Mouse (Mus musculus) liver, embryonic 16.5 days (tissue): ENCODE results near the gene Ikbke. TPM values are rescaled to one million over a fixed set of nuclear protein-coding genes. Genes with fewer than 3 reads are reported as not detected.
"Not testable (repeated sequence)": the region's sequence is repeated elsewhere in the genome, so short reads cannot be mapped to it uniquely, and the experiment has no call there.

Source experiments
- ATAC-seq: fragments of 200-750 bp; cut with Nextera tagmentation; 2 replicates; pipeline ENCODE4 v1.8.0; 2017; ENCODE audit warnings: low read depth, mild to moderate bottlenecking, moderate number of reproducible peaks, moderate library complexity
- H3K27ac ChIP-seq: fragments of 300-500 bp; sonication (generic); 2 replicates; pipeline ENCODE4 v1.5.1; 2014; ENCODE audit warnings: mild to moderate bottlenecking, low read length
- H3K27me3 ChIP-seq: fragments of 300-500 bp; sonication (generic); 2 replicates; pipeline ENCODE4 v1.6.1; 2014; ENCODE audit warnings: low read depth, low read length, mixed read lengths; ENCODE audit not compliant: control insufficient read depth, insufficient read depth
- H3K36me3 ChIP-seq: fragments of 300-500 bp; sonication (generic); 2 replicates; pipeline ENCODE4 v1.6.1; 2014; ENCODE audit warnings: mild to moderate bottlenecking; ENCODE audit not compliant: control insufficient read depth, insufficient read depth
- H3K4me1 ChIP-seq: fragments of 300-500 bp; sonication (generic); 2 replicates; pipeline ENCODE4 v1.6.1; 2014; ENCODE audit warnings: low read depth, low read length, mixed read lengths; ENCODE audit not compliant: control insufficient read depth
- H3K4me2 ChIP-seq: fragments of 300-500 bp; sonication (generic); 2 replicates; pipeline ENCODE4 v1.6.1; 2014; ENCODE audit warnings: low read depth, low read length, mixed read lengths
- H3K4me3 ChIP-seq: fragments of 300-500 bp; sonication (generic); 2 replicates; pipeline ENCODE4 v1.5.1; 2014; ENCODE audit warnings: low read depth, mild to moderate bottlenecking, low read length
- H3K9ac ChIP-seq: fragments of 300-500 bp; sonication (generic); 2 replicates; pipeline ENCODE4 v1.6.1; 2014; ENCODE audit warnings: low read depth, low read length
- H3K9me3 ChIP-seq: fragments of 300-500 bp; sonication (generic); replicated peaks from 2 replicates; pipeline ENCODE4 v1.6.1; 2016; ENCODE audit warnings: low read length; ENCODE audit not compliant: control insufficient read depth
- WGBS: fragments of 180-500 bp; shearing (Covaris S2); extraction: QIAGEN DNeasy Blood & Tissue Kit; methylation state at CpG from one replicate; pipeline ENCODE4 v1.1.7; 2014; ENCODE audit not compliant: insufficient replicate concordance; 5-methylcytosine and 5-hydroxymethylcytosine counted together
- polyA plus RNA-seq: library from polyadenylated mRNA; unstranded; fragments of >200 nt; fragmentation: Nextera tagmentation; extraction: Ambion mirVana; gene quantifications from 2 replicates; pipeline ENCODE4 v1.2.1, GENCODE M21; 2015

Ikbke gene
- polyA plus RNA-seq: 9.2 and 10.2 TPM in 2 replicates

DNA sequence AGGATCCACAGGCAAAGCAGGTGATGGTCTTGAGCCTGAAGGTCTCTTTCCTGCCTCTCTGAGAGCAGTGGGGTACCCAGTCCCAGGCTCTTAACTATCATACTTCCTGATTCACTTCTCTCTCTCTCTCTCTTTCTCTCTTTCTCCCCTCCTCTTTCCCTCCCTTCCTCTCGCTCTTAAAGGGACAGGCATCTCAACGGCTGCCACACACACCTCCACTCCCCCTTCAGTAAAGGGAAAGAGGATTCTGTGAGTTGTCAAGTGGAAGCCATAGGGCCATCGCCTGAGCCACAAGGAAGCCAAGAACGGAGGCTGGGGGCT is at the start of gene Ikbke:
TSS of gene Ikbke (minus strand) at position 151 of the 321 bp plus-strand sequence.
- Histone ChIP-seq H3K9me3 (no peaks in the 10 kb centered on the region), H3K4me1 (peaks cover 13% of the 10 kb centered on the region), H3K27me3 (no peaks in the 10 kb centered on the region), H3K4me3 (peak within 1 kb of the TSS; percentile 46), H3K9ac (peak within 1 kb of the TSS; percentile 16; the same call in 1 of the 2 replicates), H3K36me3 (no peaks in the 10 kb centered on the region), H3K4me2 (peak within 1 kb of the TSS; percentile 39), H3K27ac (peak within 1 kb of the TSS; percentile 17; the same call in 1 of the 2 replicates)
- 17% methylated on average over 4 of the region's 4 CpGs for WGBS
- no peak for ATAC-seq

DNA sequence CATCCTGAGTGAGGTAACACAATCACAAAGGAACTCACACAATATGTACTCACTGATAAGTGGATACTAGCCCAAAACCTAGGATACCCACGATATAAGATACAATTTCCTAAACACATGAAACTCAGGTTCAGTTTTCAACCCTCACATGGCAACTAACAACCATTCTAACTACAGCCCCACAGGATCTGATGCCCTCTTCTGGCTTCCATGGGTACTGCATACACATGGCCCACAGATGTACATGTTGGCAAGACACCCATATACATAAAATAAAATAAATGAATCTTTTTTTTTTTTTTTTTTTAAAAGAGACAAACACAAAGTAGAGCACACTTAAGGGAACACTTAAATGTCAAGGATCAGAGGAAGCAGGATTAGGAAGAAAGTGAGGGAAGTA is 49.7 kb upstream of the Ikbke start:
- not testable (repeated sequence) for H3K27ac ChIP-seq, H3K4me2 ChIP-seq, ATAC-seq, H3K4me3 ChIP-seq, H3K4me1 ChIP-seq, H3K36me3 ChIP-seq, H3K9ac ChIP-seq, H3K27me3 ChIP-seq, H3K9me3 ChIP-seq
- 74% methylated on average over 1 of the region's 1 CpGs for WGBS

DNA sequence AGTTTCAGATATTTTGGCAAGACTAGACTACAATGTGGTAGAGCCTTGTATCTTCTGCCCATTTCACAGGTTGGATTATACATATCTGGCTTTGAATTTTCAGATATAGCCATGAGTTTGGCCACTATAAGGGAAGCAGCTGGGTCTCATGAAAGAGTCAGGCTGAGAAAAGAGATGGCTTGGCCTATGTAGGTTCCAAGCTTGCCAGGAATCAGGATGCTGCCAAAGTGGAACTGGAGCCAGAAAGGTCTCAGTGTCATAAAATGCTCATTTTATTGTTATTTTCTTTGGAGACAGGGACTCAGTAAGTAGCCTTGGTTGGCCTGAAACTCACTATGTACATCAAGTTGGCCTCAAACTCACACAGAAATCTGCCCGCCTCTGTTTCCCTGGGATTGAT is 47.8 kb upstream of the Ikbke start:
- no peak overlapping the region for H3K27ac ChIP-seq
- no peak overlapping the region for H3K9ac ChIP-seq
- no peak overlapping the region for H3K4me3 ChIP-seq
- no peak overlapping the region for H3K4me2 ChIP-seq
- 70% methylated on average over 1 of the region's 1 CpGs for WGBS
- no peaks in the 10 kb centered on the region for H3K36me3 ChIP-seq
- H3K4me1 ChIP-seq: no peaks in the 10 kb centered on the region
- H3K9me3 ChIP-seq: no peaks in the 10 kb centered on the region
- no peaks in the 10 kb centered on the region for H3K27me3 ChIP-seq
- no peak for ATAC-seq

DNA sequence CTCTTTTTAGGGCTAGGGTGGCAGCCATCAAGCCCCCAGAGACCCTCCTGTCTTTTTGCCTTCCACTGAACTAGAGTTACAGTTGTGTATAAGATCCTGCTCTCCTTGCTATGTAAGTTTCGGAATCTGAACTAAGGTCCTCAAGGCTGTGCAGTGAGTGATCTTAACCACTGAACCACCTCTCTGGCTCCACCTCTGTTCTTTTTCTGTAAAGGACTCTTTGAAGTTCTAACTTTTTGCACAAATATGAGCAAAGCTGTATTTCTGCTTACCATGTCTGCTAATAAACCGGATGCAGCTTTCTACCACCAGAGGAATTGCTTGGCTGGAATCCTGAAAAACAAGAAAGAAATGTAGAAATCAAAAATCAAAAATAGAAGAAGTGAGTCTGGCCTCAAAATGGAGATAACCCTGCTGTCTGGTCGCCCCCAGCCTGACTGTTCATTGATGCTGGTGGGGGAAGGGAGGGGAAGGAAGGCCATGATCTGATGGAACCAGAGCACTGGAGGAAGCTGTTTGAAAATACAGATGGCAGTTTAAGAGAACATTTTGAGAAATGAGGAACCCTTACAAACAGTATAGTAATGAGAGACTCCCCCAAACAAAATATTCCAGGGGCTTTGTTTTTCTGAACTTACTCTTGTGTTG is 45.5 kb upstream of the Ikbke start:
- no peak overlapping the region for H3K27ac ChIP-seq
- whole genome bisulfite sequencing: 62% methylated on average over 3 of the region's 3 CpGs
- no peak overlapping the region for H3K4me2 ChIP-seq
- H3K36me3 ChIP-seq: no peaks in the 10 kb centered on the region
- ATAC-seq: no peak
- H3K4me1 ChIP-seq: no peaks in the 10 kb centered on the region
- H3K4me3 ChIP-seq: no peak overlapping the region
- no peak overlapping the region for H3K9ac ChIP-seq
- H3K27me3 ChIP-seq: no peaks in the 10 kb centered on the region
- no peaks in the 10 kb centered on the region for H3K9me3 ChIP-seq

DNA sequence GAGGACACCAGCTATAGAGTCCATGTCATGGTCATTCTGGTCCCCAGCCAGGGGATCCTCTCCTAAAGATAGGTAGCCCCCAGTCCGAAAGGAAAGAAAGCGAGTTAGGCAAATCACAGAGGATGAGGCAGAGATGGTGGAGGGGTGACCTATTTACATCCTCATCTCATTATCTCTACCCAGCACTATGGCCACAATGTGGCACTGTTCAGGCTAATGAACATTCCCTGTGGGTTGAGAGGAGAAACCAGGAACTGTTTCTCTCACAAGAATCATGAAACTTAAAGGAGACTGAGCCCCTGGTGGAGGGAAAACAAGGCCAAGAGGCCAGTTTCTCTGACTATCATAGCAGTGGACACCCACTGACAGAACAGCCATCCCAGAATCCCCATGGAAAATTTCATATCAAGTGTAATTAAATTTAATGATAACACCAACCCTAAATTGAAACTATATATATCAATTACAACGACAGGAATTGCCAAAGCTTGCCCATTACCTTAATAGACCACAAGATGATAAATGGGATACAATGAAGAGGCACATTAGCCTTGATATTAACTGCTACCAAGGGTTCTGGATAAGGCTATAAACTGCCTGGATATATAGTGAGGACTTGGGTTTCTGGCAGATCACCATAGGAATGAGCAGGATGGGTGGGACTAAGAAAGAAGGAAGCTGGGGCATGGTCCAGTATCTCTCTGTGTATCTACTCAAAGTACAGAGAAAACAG is 40.4 kb upstream of the Ikbke start:
- H3K9ac ChIP-seq: no peak overlapping the region
- H3K4me2 ChIP-seq: no peak overlapping the region
- no peak overlapping the region for H3K27ac ChIP-seq
- peaks cover 7% of the 10 kb centered on the region for H3K36me3 ChIP-seq
- no peak overlapping the region for H3K4me3 ChIP-seq
- no peak for ATAC-seq
- WGBS: 79% methylated on average over 3 of the region's 3 CpGs
- H3K27me3 ChIP-seq: no peaks in the 10 kb centered on the region
- H3K4me1 ChIP-seq: no peaks in the 10 kb centered on the region; the same call in 1 of the 2 replicates
- no peaks in the 10 kb centered on the region for H3K9me3 ChIP-seq

DNA sequence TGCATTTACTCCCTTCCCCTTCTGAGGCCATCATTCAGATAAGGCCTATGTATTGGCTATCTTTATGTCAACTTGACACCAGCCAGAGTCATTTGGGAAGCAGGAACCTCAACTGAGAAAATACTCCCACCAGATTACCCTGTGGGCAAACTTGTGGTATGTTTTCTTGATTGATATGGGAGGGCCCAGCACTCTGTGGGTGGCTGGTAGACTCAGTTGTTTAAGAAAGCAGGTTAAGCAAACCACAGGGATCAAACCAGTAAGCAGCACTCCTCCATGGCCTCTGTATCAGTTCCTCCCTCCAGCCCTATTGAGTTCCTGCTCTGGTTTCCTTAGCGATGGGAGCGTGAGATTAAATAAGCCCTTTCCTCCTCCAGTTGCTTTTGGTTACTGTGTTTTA is 39.0 kb upstream of the Ikbke start:
- Histone ChIP-seq H3K4me2 (no peak overlapping the region), H3K9me3 (no peaks in the 10 kb centered on the region), H3K4me1 (no peaks in the 10 kb centered on the region; the same call in 1 of the 2 replicates), H3K36me3 (peaks cover 7% of the 10 kb centered on the region), H3K27me3 (no peaks in the 10 kb centered on the region), H3K4me3 (no peak overlapping the region), H3K27ac (no peak overlapping the region), H3K9ac (no peak overlapping the region)
- no peak for ATAC-seq
- 41% methylated on average over 2 of the region's 2 CpGs for WGBS

DNA sequence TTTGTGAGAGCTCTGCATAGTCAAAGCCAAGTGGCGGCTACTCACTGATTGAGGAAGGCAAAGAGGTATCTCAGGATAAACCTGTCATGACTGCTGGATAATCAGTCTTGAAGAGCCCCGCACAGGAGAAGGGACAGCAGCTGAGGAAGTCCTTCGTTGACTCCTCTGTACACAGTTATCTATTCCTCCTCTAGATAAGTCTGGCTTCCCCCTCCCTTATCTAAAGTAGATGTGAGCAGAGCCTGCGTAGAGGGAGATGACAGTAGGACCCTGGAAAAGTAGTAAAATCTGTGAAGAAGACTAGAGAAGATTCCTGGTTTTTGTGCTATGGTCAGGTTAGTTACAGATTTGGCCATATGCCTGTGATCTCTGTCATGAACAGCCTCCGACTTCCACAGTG is 38.2 kb upstream of the Ikbke start:
- WGBS: 32% methylated on average over 5 of the region's 5 CpGs
- no peak overlapping the region for H3K27ac ChIP-seq
- no peak for ATAC-seq
- no peak overlapping the region for H3K4me2 ChIP-seq
- H3K9me3 ChIP-seq: no peaks in the 10 kb centered on the region
- no peaks in the 10 kb centered on the region; the same call in 1 of the 2 replicates for H3K4me1 ChIP-seq
- H3K27me3 ChIP-seq: no peaks in the 10 kb centered on the region
- peaks cover 7% of the 10 kb centered on the region for H3K36me3 ChIP-seq
- H3K9ac ChIP-seq: no peak overlapping the region
- no peak overlapping the region for H3K4me3 ChIP-seq

DNA sequence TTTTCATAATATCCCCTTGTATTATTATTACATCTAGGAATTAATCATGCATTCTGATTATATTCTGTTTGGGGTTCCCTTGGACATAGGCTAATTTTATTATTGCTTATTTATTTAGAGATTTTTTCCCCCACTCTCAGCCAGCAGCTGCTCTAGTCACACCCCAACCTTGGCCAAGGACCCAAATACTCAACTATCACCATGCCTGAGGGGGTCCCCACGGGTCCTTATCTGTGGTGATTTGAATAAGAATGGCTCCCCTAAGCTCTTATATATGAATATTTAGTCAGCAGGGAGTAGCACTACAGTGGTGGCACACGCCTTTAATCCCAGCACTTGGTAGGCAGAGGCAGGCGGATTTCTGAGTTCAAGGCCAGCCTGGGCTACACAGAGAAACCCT is 31.9 kb upstream of the Ikbke start:
- Histone ChIP-seq H3K36me3 (peaks cover 4% of the 10 kb centered on the region), H3K9ac (no peak overlapping the region), H3K4me3 (no peak overlapping the region), H3K4me2 (no peak overlapping the region), H3K9me3 (no peaks in the 10 kb centered on the region), H3K27ac (no peak overlapping the region), H3K27me3 (no peaks in the 10 kb centered on the region), H3K4me1 (no peaks in the 10 kb centered on the region)
- ATAC-seq: no peak
- WGBS: 69% methylated on average over 3 of the region's 3 CpGs

DNA sequence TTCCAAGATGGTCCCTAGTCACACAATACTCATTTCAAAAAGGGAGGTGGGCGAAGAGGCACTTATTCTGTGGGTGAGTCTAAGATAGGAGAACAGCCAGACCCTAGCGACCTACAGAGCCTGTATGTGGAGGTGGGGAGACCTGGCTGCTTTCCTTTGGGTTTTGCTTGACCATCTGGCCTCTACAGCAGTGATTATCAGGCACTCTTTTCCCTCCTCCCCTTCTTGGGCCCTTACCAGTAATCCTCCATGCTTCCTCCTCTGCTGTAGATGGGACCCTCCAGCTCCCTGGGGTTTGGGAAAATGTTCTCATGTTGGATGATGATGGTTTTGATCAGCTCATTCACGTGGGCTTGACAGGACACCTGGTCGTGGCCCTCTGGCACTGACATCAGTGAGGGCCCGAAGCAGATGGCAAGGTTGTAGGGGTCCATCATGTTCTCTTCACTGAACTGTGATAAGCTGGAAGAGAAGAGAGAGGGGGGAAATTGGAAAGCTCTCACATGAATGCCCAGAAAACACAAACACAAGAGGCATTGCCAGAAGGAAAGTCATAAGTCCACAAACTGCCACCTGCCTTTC is 30.9 kb upstream of the Ikbke start:
- Histone ChIP-seq H3K4me1 (no peaks in the 10 kb centered on the region), H3K27me3 (no peaks in the 10 kb centered on the region), H3K27ac (no peak overlapping the region), H3K36me3 (peaks cover 2% of the 10 kb centered on the region; the same call in 1 of the 2 replicates), H3K9me3 (no peaks in the 10 kb centered on the region), H3K9ac (no peak overlapping the region), H3K4me2 (no peak overlapping the region), H3K4me3 (no peak overlapping the region)
- ATAC-seq: no peak
- 77% methylated on average over 5 of the region's 5 CpGs for WGBS
